Mouse (Mus musculus): ENCODE measurements around the gene C130026I21Rik. TPM values are rescaled to one million over a fixed set of nuclear protein-coding genes. Genes with fewer than 3 reads are reported as not detected.
"Not testable (repeated sequence)": the region's sequence is repeated elsewhere in the genome, so short reads cannot be mapped to it uniquely, and the experiment has no call there.

Gene C130026I21Rik
- polyA plus RNA-seq, 1 experiment from 2014 or later: 0.40 TPM

DNA sequence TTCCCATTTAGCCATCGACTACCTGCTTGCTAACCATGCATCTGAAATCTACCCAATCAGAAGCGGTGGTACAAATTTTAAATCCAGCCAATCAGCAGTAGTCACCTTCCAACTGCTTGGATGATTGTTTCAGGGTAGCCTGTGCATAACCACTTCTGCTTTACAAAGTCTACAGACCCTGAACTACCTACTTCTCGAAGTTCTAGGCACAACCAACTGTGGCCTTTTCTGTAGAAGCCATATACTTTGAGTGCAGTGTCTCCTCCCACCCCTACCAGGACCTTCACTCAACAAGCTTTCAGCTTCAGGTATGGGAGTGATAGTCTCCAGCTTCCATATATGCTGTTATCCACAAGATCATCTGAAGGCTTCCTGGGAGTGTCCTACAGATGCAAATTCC is 178.2 kb downstream of the C130026I21Rik start:
- H3K4me3 ChIP-seq; H3K27me3 ChIP-seq (replicated peaks); H3K9ac ChIP-seq; H3K36me3 ChIP-seq (replicated peaks); ATAC-seq (replicated peaks); H3K4me1 ChIP-seq; H3K9me3 ChIP-seq; H3K4me2 ChIP-seq; H3K27ac ChIP-seq: not testable (repeated sequence)
- 35% methylated on average over 1 of the region's 3 CpGs for WGBS

DNA sequence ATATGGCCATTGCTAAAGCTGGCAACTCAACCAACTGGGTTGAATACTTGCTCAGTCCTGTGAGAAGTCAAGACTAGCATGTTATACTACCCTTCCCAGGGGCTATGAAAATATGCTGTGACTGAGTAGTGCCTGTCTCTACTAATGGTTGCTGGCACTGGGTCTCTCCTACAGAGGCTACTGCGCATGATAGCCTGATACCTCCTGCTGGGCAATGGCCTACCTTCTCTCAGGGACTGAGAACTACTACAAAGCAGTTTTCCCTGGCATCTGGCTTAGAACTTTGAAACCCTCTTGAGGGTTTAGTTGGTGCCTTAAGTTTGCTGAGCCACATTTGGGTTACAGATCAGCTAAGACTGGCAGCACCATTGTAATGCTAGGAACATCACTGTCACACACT is 184.2 kb downstream of the C130026I21Rik start:
- not testable (repeated sequence) for ATAC-seq (replicated peaks); H3K9ac ChIP-seq; H3K4me3 ChIP-seq; H3K27ac ChIP-seq; H3K4me2 ChIP-seq; H3K4me1 ChIP-seq; H3K36me3 ChIP-seq (replicated peaks); H3K9me3 ChIP-seq; H3K27me3 ChIP-seq (replicated peaks)
- WGBS: 65% methylated on average over 1 of the region's 1 CpGs

DNA sequence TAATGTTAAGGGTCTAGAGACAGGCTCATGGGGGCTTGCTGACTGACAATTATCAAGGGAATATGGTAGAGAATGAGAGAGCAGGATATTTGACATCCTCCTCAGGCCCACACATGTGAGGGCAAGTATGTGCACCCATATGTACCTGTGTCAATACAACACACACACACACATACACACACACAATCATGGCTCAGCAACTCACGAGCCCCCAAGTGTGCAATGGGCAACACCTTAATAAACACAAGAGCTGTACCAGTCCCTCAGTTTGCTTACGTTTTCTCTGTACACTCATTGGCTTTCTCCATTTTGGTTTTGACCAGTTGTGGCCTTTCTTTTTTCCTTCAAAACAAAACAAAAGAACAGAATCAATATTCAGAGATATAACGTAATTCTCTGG is 185.6 kb downstream of the C130026I21Rik start:
- not testable (repeated sequence) for ATAC-seq (replicated peaks); H3K4me2 ChIP-seq; H3K9ac ChIP-seq; H3K27me3 ChIP-seq (replicated peaks); H3K36me3 ChIP-seq (replicated peaks); H3K4me1 ChIP-seq; H3K27ac ChIP-seq; H3K9me3 ChIP-seq; H3K4me3 ChIP-seq
- WGBS: 65% methylated on average over 3 of the region's 3 CpGs

DNA sequence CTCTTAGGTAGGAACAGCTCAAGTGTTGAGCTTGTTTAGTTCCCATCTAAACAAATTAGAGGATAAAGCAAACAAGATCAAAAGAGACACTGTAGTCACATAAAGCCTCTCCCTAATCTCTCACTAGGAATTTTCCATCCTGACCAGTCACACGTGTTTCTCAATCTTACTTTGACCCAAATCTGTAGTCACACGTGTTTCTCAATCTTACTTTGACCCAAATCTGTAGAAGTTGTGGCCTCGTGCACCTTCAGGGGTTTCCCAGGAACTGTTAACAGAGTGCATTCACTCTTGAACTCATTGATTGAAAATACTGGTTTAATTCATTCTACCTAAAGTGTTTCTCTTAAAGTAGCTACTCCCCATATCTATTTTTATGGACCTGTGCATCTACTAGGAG is 197.3 kb downstream of the C130026I21Rik start:
- not testable (repeated sequence) for H3K4me3 ChIP-seq; H3K9ac ChIP-seq; H3K4me1 ChIP-seq; H3K4me2 ChIP-seq; H3K36me3 ChIP-seq (replicated peaks); H3K9me3 ChIP-seq; H3K27ac ChIP-seq; ATAC-seq (replicated peaks); H3K27me3 ChIP-seq (replicated peaks)
- WGBS: 67% methylated on average over 3 of the region's 3 CpGs

DNA sequence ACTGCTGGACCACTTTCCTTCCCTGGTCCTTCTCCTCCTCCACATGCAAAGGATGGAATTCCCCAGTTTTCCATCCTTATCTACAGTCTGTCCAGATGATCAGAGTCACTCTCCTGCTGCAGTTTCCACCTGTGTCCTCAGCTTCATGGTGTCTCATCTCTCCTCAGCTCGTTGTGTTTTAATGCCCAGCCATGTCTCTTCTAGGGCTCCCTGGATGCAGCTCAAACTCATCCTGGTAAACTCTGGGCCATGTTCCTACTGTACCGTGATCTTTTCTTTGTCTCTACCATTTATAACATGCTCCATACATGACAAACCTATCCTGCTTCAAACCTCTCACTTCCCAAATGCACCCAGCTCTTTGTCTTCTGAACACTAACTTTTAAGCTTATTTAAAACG is 198.7 kb downstream of the C130026I21Rik start:
- not testable (repeated sequence) for H3K4me1 ChIP-seq; H3K4me3 ChIP-seq; H3K27me3 ChIP-seq (replicated peaks); H3K27ac ChIP-seq; H3K4me2 ChIP-seq; H3K9me3 ChIP-seq; H3K9ac ChIP-seq; H3K36me3 ChIP-seq (replicated peaks); ATAC-seq (replicated peaks)
- WGBS: 67% methylated on average over 3 of the region's 3 CpGs

DNA sequence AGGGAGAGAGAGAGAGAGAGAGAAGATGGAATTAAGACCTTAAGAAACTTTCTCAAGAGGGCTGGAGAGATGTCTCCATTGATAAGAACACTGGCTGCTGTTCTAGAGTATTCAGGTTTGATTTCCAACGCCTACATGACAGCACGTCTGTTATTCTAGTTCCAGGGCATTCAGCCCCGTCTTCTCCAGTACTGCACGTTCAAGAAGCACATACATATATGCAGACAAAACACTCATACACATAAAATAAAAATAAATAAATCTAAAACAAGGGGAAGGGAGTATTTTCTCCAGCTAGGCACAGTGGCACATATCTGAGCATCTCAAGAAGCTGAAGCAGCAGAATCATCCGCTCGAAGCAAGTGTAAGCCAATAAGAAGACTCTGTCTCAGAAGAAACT is 234.6 kb downstream of the C130026I21Rik start:
- not testable (repeated sequence) for H3K4me2 ChIP-seq; H3K27me3 ChIP-seq (replicated peaks); H3K9ac ChIP-seq; H3K4me3 ChIP-seq; ATAC-seq (replicated peaks); H3K9me3 ChIP-seq; H3K4me1 ChIP-seq; H3K27ac ChIP-seq; H3K36me3 ChIP-seq (replicated peaks)
- 79% methylated on average over 6 of the region's 6 CpGs for WGBS

DNA sequence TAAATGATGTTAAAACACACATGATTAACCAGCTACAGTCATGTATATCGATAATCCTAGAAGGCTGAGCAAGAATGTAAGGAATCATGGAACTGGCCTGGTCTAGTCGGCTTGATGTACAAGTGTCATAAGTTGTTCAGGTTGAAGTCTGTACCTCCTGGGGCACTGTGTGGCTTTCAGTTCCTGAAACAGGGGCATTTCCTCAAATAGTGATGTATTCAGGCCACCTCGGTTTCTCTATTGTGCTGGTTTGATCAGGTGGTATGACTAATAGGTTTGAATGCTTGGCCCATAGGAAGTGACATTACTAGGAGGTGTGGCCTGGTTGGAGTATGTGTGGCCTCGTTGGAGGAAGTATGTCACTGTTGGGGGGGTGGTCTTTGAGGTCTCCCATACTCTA is 236.0 kb downstream of the C130026I21Rik start:
- not testable (repeated sequence) for H3K9me3 ChIP-seq; H3K4me2 ChIP-seq; H3K9ac ChIP-seq; H3K4me3 ChIP-seq; ATAC-seq (replicated peaks); H3K27me3 ChIP-seq (replicated peaks); H3K27ac ChIP-seq; H3K4me1 ChIP-seq; H3K36me3 ChIP-seq (replicated peaks)
- WGBS: 94% methylated on average over 3 of the region's 4 CpGs

DNA sequence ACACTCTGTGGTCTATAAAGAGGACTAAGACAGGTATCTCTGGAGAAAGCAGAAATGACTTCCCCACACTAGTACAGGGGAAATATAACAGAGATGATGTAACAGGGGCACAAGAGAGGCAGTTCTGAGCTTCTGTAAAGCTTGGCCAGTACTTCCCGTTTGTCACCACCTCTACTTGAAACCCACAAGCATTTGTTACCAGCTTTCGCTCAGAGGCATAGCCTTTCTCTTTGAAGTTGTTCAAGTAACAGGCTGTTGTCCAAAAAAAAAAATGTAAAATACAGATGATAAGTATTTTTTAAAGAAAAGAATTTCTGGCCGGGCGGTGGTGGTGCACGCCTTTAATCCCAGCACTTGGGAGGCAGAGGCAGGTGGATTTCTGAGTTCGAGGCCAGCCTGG is 236.8 kb downstream of the C130026I21Rik start:
- ATAC-seq (replicated peaks); H3K4me2 ChIP-seq; H3K4me3 ChIP-seq; H3K27me3 ChIP-seq (replicated peaks); H3K9ac ChIP-seq; H3K9me3 ChIP-seq; H3K27ac ChIP-seq; H3K36me3 ChIP-seq (replicated peaks); H3K4me1 ChIP-seq: not testable (repeated sequence)
- WGBS: 92% methylated on average over 6 of the region's 6 CpGs

DNA sequence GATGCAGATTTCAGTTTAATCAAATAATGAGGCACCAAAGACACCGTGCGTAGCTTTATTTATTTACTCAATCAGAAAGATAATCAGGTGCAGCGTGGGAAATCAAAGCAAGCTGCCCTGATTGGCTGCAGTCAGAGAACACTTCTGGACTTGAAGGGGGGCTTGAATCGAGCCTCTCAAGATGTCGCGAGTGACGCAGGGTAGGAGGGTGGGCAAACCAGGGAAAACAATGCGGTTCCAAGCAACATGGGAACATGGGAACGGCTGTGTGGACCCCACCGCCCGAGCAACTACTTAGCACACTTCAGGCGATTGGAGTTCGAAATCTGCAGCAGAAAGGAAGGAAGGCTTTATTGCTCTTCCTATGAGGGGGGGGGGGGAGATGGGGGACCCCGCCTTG is 240.2 kb downstream of the C130026I21Rik start:
- ATAC-seq (replicated peaks): not testable (repeated sequence)
- 62% methylated on average over 12 of the region's 14 CpGs for WGBS

DNA sequence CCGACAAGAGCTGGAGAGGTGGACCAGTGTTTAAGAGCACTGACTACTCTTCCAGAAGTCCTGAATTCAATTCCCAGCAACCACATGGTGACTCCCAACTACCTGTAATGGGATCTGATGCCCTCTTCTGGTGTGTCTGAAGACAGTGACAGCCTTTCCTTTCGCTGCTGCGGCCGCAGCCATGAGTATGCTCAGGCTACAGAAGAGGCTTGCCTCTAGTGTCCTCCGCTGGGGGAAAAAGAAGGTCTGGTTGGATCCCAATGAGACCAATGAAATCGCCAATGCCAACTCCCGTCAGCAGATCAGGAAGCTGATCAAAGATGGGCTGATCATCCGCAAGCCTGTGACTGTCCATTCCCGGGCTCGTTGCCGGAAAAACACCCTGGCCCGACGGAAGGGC is 258.4 kb downstream of the C130026I21Rik start:
- WGBS: 94% methylated on average over 13 of the region's 13 CpGs
- not testable (repeated sequence) for H3K4me1 ChIP-seq; H3K9me3 ChIP-seq; H3K27me3 ChIP-seq (replicated peaks); H3K9ac ChIP-seq; ATAC-seq (replicated peaks); H3K4me3 ChIP-seq; H3K36me3 ChIP-seq (replicated peaks); H3K27ac ChIP-seq; H3K4me2 ChIP-seq

More for the DNA sequence above, 240.2 kb downstream of the C130026I21Rik start:
- H3K27ac ChIP-seq; H3K36me3 ChIP-seq (replicated peaks); H3K27me3 ChIP-seq (replicated peaks); H3K4me1 ChIP-seq; H3K9me3 ChIP-seq; H3K4me3 ChIP-seq; H3K9ac ChIP-seq; H3K4me2 ChIP-seq: not testable (repeated sequence)

DNA sequence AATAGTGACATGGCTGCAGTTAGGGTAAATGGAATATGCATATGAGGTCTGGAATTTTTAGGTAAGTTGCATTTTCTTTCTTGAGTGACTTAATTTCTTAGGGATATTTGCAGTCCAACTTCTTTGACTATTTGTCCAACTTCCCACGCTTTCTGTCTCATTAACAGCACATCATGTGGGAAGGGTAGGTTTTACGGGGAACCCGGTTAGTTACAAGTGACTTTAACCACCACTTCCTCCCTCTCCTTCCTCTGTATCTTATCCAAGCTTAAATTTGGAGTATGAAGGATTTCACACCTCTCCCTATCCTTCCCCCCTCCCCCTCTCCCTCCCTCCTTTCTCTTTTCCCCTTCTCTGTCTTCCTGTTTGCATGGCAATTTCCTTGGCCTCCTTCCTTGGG is 259.4 kb downstream of the C130026I21Rik start:
- H3K4me3 ChIP-seq; H3K9ac ChIP-seq; H3K27ac ChIP-seq; H3K4me1 ChIP-seq; H3K9me3 ChIP-seq; H3K36me3 ChIP-seq (replicated peaks); H3K4me2 ChIP-seq; H3K27me3 ChIP-seq (replicated peaks); ATAC-seq (replicated peaks): not testable (repeated sequence)
- 95% methylated on average over 3 of the region's 3 CpGs for WGBS

DNA sequence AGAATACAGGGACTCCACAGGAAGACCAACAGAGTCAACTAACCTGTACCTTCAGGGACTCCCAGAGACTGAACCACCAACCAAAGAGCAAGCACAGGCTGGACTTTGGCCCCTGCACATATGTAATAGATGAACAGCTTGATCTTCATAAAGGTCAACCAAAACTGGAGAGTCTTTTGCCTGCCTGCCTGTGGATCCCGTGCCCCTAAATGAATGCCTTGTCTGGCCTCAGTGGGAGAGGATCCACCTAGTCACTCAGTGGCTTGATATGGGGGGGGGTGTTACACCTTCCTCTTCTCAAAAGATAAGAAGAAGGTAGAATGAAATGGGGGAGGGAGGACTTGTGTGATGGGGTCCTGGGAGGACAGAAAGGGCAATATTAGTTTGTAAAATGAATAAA is 262.6 kb downstream of the C130026I21Rik start:
- not testable (repeated sequence) for H3K4me2 ChIP-seq; H3K27me3 ChIP-seq (replicated peaks); H3K36me3 ChIP-seq (replicated peaks); H3K9ac ChIP-seq; H3K4me1 ChIP-seq; H3K27ac ChIP-seq; H3K9me3 ChIP-seq; ATAC-seq (replicated peaks); H3K4me3 ChIP-seq
- 58% methylated on average over 1 of the region's 1 CpGs for WGBS

DNA sequence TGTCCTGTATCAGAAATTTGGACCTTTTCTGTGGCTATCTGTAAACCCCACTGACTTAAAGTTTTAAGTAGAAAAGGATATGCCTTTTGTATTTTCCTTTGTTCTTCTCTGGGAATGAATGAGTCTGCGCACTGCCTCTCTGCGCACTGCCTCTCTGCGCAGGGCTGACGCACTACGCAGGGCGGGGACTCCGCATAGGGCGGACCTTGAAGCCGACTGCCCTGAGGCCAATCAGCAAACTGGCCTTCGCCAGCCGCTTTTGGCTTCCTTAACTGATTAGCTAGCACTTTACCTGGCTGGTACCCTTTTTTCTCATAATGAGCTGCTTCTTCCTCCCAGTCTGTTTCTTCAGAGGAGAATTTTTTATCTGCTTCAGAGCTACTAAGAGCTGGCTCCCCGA is 271.1 kb downstream of the C130026I21Rik start:
- H3K9ac ChIP-seq; H3K27ac ChIP-seq; H3K4me2 ChIP-seq; ATAC-seq (replicated peaks); H3K9me3 ChIP-seq; H3K4me1 ChIP-seq; H3K27me3 ChIP-seq (replicated peaks); H3K36me3 ChIP-seq (replicated peaks); H3K4me3 ChIP-seq: not testable (repeated sequence)
- WGBS: 97% methylated on average over 6 of the region's 12 CpGs

DNA sequence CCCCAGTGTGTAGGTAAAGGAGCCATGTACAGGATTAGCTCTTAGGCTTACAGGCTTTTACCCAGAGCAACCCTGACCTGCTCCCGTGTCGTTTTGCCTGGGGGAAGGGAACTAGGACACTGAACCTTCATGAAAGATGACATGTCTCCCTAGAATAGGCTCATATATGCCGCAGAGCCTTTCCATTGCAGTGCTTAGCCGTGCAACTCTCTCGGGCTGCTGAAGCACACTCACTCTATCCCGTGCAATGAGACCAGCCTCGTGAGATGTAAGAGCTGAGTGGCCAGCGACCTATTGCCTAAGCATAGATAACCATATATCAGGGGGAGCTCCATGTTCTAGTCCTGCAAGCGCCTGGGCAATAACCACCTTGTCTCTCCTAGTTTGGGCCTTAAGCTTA is 274.1 kb downstream of the C130026I21Rik start:
- WGBS: 90% methylated on average over 7 of the region's 9 CpGs
- not testable (repeated sequence) for H3K27ac ChIP-seq; H3K9me3 ChIP-seq; H3K4me1 ChIP-seq; H3K27me3 ChIP-seq (replicated peaks); H3K4me3 ChIP-seq; H3K36me3 ChIP-seq (replicated peaks); H3K4me2 ChIP-seq; H3K9ac ChIP-seq; ATAC-seq (replicated peaks)

Measured in midbrain, embryonic 15.5 days (tissue).